Mouse (Mus musculus) thymus, postnatal 14 days (tissue): ENCODE data around the gene Safb.
"Not testable (repeated sequence)": the region's sequence is repeated elsewhere in the genome, so short reads cannot be mapped to it uniquely, and the experiment has no call there.

Experiments
- DNase-seq: peaks from one replicate; pipeline ENCODE4 v3.0.0; 2021

Gene Safb

GRCm38 (mm10) chr17:56611861-56612564, 27.4 kb downstream of the Safb start:
- peak; percentile 38 for DNase-seq

GRCm38 (mm10) chr17:56612565-56612939, 27.9 kb downstream of the Safb start:
- DNase-seq: not testable (repeated sequence)

DNA sequence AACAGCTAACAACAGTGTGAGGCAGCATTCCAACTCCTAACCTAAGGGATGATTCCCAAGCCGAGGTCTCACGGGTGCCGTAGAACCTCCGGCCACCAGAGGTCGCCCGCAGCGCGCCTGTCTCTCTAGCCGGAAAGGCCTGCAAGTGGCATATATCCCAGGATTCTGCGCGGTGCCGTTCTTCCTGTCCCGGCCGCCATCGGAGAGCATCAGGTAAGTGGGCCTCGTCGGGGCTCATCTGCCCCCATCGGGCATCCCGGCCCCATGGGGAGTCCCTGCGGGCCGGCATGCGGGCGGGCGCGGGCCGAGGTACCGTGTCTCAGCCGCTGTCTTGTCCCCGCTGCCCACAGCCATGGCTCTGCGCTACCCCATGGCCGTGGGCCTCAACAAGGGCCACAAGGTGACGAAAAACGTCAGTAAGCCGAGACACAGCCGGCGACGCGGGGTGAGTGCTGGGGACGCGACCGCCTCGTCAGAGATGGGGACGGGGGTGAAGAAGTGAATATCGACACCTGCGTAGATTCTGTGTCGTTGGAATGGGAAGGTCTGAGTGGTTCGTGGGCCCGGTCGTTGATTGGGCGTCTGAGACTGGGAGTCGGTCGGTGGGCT, 28.7 kb downstream of the Safb start, which contains the start of gene Rpl36:
Gene Rpl36, plus strand, starts transcription at position 181 of the 609 bp plus-strand sequence.
- DNase-seq: peak; percentile 93

DNA sequence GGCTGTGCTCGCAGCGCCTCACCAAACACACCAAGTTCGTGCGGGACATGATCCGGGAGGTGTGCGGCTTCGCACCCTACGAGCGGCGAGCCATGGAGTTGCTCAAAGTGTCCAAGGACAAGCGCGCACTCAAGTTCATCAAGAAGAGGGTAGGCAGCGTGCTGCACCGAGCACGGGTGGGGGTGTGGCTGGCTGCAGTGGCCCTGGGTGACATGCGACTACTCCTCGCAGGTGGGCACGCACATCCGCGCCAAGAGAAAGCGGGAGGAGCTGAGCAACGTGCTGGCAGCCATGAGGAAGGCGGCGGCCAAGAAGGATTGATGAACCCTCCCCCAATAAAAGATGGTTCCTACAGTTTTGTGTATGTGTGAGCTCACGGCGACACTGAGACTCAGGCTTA, 29.3 kb downstream of the Safb start:
- peak; percentile 41 for DNase-seq

- DNase-seq: no peak
These were observed 29.9 kb downstream of the Safb start for GRCm38 (mm10) chr17:56614391-56615135.

- DNase-seq: no peak
These were observed 30.6 kb downstream of the Safb start for GRCm38 (mm10) chr17:56615136-56615784.

GRCm38 (mm10) chr17:56615792-56616191, 31.2 kb downstream of the Safb start:
- DNase-seq: no peak

DNA sequence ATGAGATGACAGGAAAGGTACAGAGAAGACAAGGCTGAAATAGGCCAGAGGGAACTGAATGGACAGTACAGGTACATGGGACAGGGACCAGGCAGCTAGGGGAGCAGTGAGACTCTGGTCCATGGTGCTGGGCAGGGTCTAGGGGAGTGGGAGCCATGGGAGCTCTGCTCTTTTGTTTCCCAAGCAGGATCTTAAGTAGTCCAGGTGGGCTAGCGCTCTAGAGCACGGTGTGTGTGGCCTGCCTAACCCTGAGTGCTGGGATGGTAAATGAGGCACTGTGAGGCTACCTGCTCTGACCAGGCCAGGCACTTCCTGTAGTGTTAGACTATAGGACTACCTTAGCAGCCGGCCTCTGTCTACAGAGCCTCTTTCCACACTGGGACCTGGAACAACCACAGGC, 32.1 kb downstream of the Safb start:
- no peak for DNase-seq

- no peak for DNase-seq
These were observed 33.0 kb downstream of the Safb start for GRCm38 (mm10) chr17:56617628-56618027.

GRCm38 (mm10) chr17:56625495-56625894, 40.9 kb downstream of the Safb start:
- DNase-seq: no peak

DNA sequence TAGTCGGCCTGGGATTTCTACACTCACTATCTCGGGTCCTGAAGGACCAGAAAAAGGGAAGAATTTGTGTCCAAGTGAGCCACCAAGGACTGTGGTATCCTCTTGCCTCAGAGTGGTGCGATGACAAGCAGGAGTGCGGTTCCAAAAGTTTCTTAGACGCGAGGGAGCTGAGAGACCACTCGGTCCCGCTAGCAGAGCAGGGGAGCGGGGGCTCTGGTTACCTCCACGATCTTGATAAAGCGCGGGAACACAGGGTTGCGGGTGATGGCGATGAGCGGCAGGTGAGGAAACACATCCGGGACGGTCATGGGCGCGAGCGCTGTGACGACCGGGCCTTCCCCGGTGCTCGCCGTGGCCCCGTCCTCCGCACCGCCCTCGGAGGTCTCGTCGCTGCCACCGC, 41.6 kb downstream of the Safb start:
- DNase-seq: no peak

GRCm38 (mm10) chr17:56626754-56627470, 42.3 kb downstream of the Safb start, which contains the start of gene Lonp1:
TSS of gene Lonp1 (minus strand) at chr17:56626887.
- DNase-seq: peak; percentile 97

GRCm38 (mm10) chr17:56627530-56628277, 43.1 kb downstream of the Safb start, which contains the start of gene Catsperd:
TSS of gene Catsperd (plus strand) at chr17:56628143.
- no peak for DNase-seq

- not testable (repeated sequence) for DNase-seq
These were observed 45.5 kb downstream of the Safb start for GRCm38 (mm10) chr17:56629800-56630781.

GRCm38 (mm10) chr17:56631807-56632206, 47.2 kb downstream of the Safb start:
- no peak for DNase-seq

- DNase-seq: no peak
These were observed 49.4 kb downstream of the Safb start for GRCm38 (mm10) chr17:56634023-56634422.

DNA sequence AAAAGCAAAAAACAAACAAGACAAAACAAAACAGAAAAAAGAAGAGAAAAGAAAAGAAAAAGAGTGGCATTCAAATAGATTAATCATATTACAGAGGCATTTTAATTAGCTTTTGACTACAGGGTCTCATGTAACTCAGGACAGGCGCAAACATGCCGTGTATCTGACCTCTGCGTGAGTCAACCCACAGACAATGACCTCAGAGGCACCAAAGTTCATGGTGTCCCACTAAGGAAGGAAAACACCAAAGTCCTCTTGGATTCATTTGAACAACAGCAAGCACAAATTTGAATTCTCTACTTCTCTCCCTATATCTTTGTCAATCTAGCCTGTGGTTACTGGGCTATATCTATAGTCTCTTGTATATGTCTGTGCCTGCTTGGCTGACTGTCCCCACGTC, 58.6 kb downstream of the Safb start:
- DNase-seq: no peak

DNA sequence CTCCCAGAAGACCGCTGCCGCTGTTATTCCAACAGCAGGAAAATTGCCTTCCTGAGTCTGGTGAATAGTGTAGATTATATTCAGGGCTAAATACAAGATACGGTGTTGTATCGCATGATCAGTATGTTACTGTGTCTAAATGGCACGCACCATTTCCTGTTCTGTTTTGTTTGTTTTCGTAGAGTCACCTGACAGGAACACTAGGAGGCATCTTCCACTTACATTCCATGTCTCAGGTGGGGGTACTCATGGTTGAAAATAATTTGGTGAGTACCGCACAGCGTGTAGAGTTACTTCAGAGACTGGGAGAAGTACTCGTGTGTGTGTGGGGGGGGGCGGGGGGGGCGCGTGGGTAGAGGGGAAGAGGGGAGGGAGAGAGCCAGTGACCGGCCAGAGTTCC, 62.9 kb downstream of the Safb start:
- no peak for DNase-seq

GRCm38 (mm10) chr17:56651801-56652200, 67.2 kb downstream of the Safb start:
- DNase-seq: no peak

DNA sequence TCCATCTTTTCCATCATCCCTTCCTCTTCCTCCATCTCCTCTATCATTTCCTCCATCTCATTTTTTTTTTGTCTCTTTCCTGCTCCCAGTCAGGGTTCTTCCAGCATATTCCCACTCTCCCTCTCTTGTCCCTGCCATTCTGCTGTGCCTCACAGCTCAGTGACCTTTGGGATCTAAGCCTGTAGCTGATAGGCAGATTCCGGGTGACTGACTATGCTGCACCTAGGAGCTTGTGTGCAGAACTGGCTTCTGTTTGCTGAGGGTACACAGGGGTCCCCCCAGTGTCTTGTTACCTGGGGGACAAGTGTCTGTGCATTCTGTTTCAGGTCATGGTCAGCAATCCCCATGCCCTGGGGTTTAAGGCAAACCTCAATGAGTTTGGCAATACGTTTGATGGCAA, 70.1 kb downstream of the Safb start:
- DNase-seq: no peak

DNA sequence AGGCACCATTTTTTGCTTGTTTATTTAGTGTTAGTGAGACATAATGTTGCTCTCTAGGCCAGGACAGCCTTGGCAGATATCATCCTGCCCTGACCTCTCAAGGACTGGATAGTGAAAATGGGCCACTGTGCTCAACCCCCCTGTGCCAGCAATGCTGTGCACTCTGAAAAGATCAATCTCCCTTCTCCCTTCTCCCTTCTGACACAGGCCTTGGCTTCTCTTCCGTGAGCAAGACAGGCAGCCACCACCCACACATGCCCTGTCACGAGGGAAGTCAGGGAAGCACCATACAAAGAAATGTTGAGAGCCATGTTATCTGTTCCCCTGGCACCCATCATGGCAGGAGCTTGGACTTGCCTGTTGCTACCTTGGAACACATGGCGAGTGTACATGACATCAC, 70.7 kb downstream of the Safb start:
- DNase-seq: no peak
